Mouse (Mus musculus) olfactory bulb, adult 2 months (tissue): ENCODE measurements at regions not wholly inside any gene's neighbourhood (a gene's known extent, or its start where the extent isn't known, plus 50 kb on each side); places are given as distances from the start of the nearest gene placed in this dataset.

Source experiments
- CTCF ChIP-seq: fragments of 200-500 bp; IDR thresholded peaks from 2 replicates; pipeline ENCODE4 v1.5.1; 2012; ENCODE audit warnings: low read depth, mild to moderate bottlenecking, low read length, moderate library complexity; ENCODE audit not compliant: insufficient read depth
- POLR2A ChIP-seq: fragments of 200-500 bp; IDR thresholded peaks from 2 replicates; pipeline ENCODE4 v1.6.1; 2012; ENCODE audit warnings: mild to moderate bottlenecking, low read depth, low read length, moderate library complexity; ENCODE audit not compliant: insufficient read depth

GRCm38 (mm10) chr9:101559366-101559765, 302.3 kb upstream of the 9630041A04Rik start:
- TF ChIP-seq POLR2A (no peak), CTCF (no peak)
